Mouse (Mus musculus) T-cell, adult 2 months (primary cell): ENCODE data around the gene Dlst.

ENCODE experiments used
- DNase-seq: peaks from one replicate; pipeline ENCODE4 v3.0.0; 2022; ENCODE audit warnings: low spot score

Dlst gene

DNA sequence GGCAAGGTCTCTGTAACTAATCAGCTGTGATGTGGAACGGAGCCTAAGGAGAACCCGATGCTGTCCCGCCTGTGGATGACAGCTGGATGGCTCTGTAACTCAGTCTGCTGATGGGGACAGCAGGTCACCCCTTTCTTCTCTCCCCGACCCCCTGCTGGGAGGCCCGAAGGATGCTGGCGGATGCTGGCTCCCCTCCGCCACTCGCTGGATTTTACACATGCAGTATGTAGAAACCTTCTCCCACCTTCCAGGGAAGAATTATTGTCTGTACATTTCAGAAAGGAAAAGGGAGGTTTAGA, 71.7 kb downstream of the Dlst start:
- no peak for DNase-seq

DNA sequence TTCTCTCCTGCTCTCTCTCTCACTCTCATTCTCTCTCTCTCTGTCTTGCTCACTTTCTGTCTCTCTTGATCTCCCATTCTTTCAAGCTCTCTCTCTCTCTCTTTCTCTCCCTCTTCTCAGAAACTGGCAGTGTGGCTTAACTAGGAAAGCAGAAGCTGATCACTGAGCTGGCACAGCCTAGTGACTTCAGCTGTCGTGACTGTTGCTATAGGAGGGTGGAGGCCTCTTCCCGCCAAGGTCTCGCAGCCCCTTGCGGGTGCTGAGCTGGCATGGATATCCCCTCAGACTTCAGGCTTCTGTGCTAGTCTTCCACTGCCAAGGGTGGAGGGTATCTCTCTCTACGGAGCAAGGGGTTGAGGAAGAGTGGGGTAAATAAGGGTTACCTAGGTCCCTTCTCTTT, 72.3 kb downstream of the Dlst start:
- no peak for DNase-seq

- DNase-seq = no peak
Measured at GRCm38 (mm10) chr12:85184118-85184517, 73.5 kb downstream of the Dlst start.
